Mouse (Mus musculus) intestine, embryonic 14.5 days (tissue): ENCODE measurements around the gene Vstm2b. TPM values are rescaled to one million over a fixed set of nuclear protein-coding genes. Genes with fewer than 3 reads are reported as not detected.

Experiments
- ATAC-seq: fragments of 200-750 bp; cut with Nextera tagmentation; replicated peaks from 2 replicates; pipeline ENCODE4 v1.8.0; 2017; ENCODE audit warnings: low read depth, moderate number of reproducible peaks, moderate TSS enrichment, moderate library complexity; ENCODE audit not compliant: low FRiP score, low TSS enrichment
- DNase-seq: peaks from one replicate; pipeline ENCODE4 v3.0.0-alpha.2; 2018; ENCODE audit warnings: low spot score
- H3K27ac ChIP-seq: fragments of 300-500 bp; sonication (generic); 2 replicates; pipeline ENCODE4 v1.5.1; 2014; ENCODE audit warnings: low read depth, mild to moderate bottlenecking, control low read depth
- H3K27me3 ChIP-seq: fragments of 300-500 bp; sonication (generic); replicated peaks from 2 replicates; pipeline ENCODE4 v1.6.1; 2014; ENCODE audit warnings: low read length, control low read depth; ENCODE audit not compliant: control insufficient read depth, insufficient read depth
- H3K36me3 ChIP-seq: fragments of 300-500 bp; sonication (generic); 2 replicates; pipeline ENCODE4 v1.6.1; 2014; ENCODE audit warnings: low read length, control low read depth; ENCODE audit not compliant: control insufficient read depth, insufficient read depth
- H3K4me1 ChIP-seq: fragments of 300-500 bp; sonication (generic); replicated peaks from 2 replicates; pipeline ENCODE4 v1.6.1; 2014; ENCODE audit warnings: low read length, control low read depth, mixed read lengths; ENCODE audit not compliant: control insufficient read depth, insufficient read depth
- H3K4me2 ChIP-seq: fragments of 300-500 bp; sonication (generic); 2 replicates; pipeline ENCODE4 v1.6.1; 2014; ENCODE audit warnings: low read length
- H3K4me3 ChIP-seq: fragments of 300-500 bp; sonication (generic); 2 replicates; pipeline ENCODE4 v1.5.1; 2014; ENCODE audit warnings: low read depth, low read length, control low read depth, mixed read lengths
- H3K9ac ChIP-seq: fragments of 300-500 bp; sonication (generic); 2 replicates; pipeline ENCODE4 v1.6.1; 2014; ENCODE audit warnings: mild to moderate bottlenecking, low read length
- H3K9me3 ChIP-seq: fragments of 300-500 bp; sonication (generic); 2 replicates; pipeline ENCODE4 v1.6.1; 2016; ENCODE audit warnings: low read length, control low read depth; ENCODE audit not compliant: control insufficient read depth
- WGBS: fragments of 180-500 bp; shearing (Covaris S2); extraction: QIAGEN DNeasy Blood & Tissue Kit; methylation state at CpG from one replicate; pipeline ENCODE4 v1.1.7; 2014; 5-methylcytosine and 5-hydroxymethylcytosine counted together
- polyA plus RNA-seq: library from polyadenylated mRNA; unstranded; fragments of >200 nt; fragmentation: Nextera tagmentation; extraction: Ambion mirVana; gene quantifications from 2 replicates; pipeline ENCODE4 v1.2.1, GENCODE M21; 2014

The Vstm2b gene
- polyA plus RNA-seq, 1 experiment from 2014 or later = 1.4 TPM

GRCm38 (mm10) chr7:40899376-40900265 is 1.5 kb downstream of the Vstm2b start:
- Histone ChIP-seq H3K36me3 (no peaks in the 10 kb centered on the region), H3K4me3 (peak overlapping the region; percentile 38), H3K27me3 (peaks cover 76% of the 10 kb centered on the region), H3K9me3 (no peaks in the 10 kb centered on the region), H3K27ac (no peak overlapping the region), H3K4me2 (peak overlapping the region; percentile 77), H3K9ac (peak overlapping the region; percentile 27; the same call in 1 of the 2 replicates), H3K4me1 (no peaks in the 10 kb centered on the region)
- DNase-seq = peak; percentile 73
- under 1% methylated on average over 60 of the region's 61 CpGs for WGBS
- ATAC-seq = no peak

- no peaks in the 10 kb centered on the region for H3K9me3 ChIP-seq
- H3K27me3 ChIP-seq = peaks cover 75% of the 10 kb centered on the region
- 0 out of 2 replicates have a peak overlapping the region, but pooled peaks have one; percentile 2 for H3K4me3 ChIP-seq
- under 1% methylated on average over 16 of the region's 16 CpGs for WGBS
- H3K4me1 ChIP-seq = no peaks in the 10 kb centered on the region
- no peaks in the 10 kb centered on the region for H3K36me3 ChIP-seq
- peak; percentile 75 for DNase-seq
- no peak overlapping the region for H3K4me2 ChIP-seq
- H3K9ac ChIP-seq = no peak overlapping the region
- ATAC-seq = peak; percentile 72; the same call in 1 of the 2 replicates
- H3K27ac ChIP-seq = no peak overlapping the region
Measured at GRCm38 (mm10) chr7:40901201-40901600, 3.1 kb downstream of the Vstm2b start.

- Histone ChIP-seq H3K9me3 (no peaks in the 10 kb centered on the region), H3K4me3 (no peak overlapping the region), H3K36me3 (no peaks in the 10 kb centered on the region), H3K4me1 (no peaks in the 10 kb centered on the region), H3K27ac (no peak overlapping the region), H3K9ac (no peak overlapping the region), H3K4me2 (peak overlapping the region; percentile 22; the same call in 1 of the 2 replicates), H3K27me3 (peaks cover 62% of the 10 kb centered on the region)
- ATAC-seq (no peak), DNase-seq (peak; percentile 53)
- 9% methylated on average over 28 of the region's 28 CpGs for WGBS
Measured at GRCm38 (mm10) chr7:40902506-40902905, 4.4 kb downstream of the Vstm2b start.

- ATAC-seq = no peak
- H3K9ac ChIP-seq = no peak overlapping the region
Measured at GRCm38 (mm10) chr7:40906484-40906883, 8.4 kb downstream of the Vstm2b start.

GRCm38 (mm10) chr7:40916761-40917160 is 18.6 kb downstream of the Vstm2b start:
- no peak overlapping the region for H3K9ac ChIP-seq
- no peak for ATAC-seq
- no peak overlapping the region for H3K27ac ChIP-seq

More at GRCm38 (mm10) chr7:40906484-40906883, 8.4 kb downstream of the Vstm2b start:
- WGBS = 85% methylated on average over 1 of the region's 1 CpGs
- Histone ChIP-seq H3K9me3 (no peaks in the 10 kb centered on the region), H3K27ac (no peak overlapping the region), H3K36me3 (no peaks in the 10 kb centered on the region), H3K4me3 (no peak overlapping the region), H3K4me1 (no peaks in the 10 kb centered on the region), H3K27me3 (peaks cover 24% of the 10 kb centered on the region), H3K4me2 (no peak overlapping the region)
- no peak for DNase-seq

GRCm38 (mm10) chr7:40920118-40920517 is 22.0 kb downstream of the Vstm2b start:
- WGBS = 92% methylated on average over 2 of the region's 2 CpGs
- no peaks in the 10 kb centered on the region for H3K9me3 ChIP-seq
- no peak overlapping the region for H3K4me3 ChIP-seq
- ATAC-seq = no peak
- H3K27me3 ChIP-seq = no peaks in the 10 kb centered on the region
- no peaks in the 10 kb centered on the region for H3K4me1 ChIP-seq
- H3K36me3 ChIP-seq = no peaks in the 10 kb centered on the region
- H3K27ac ChIP-seq = no peak overlapping the region
- no peak overlapping the region for H3K9ac ChIP-seq
- no peak for DNase-seq
- no peak overlapping the region for H3K4me2 ChIP-seq

More at GRCm38 (mm10) chr7:40916761-40917160, 18.6 kb downstream of the Vstm2b start:
- H3K4me3 ChIP-seq = no peak overlapping the region
- no peaks in the 10 kb centered on the region for H3K4me1 ChIP-seq
- WGBS = 83% methylated on average over 3 of the region's 3 CpGs
- no peaks in the 10 kb centered on the region for H3K27me3 ChIP-seq
- DNase-seq = no peak
- no peaks in the 10 kb centered on the region for H3K36me3 ChIP-seq
- H3K4me2 ChIP-seq = no peak overlapping the region
- no peaks in the 10 kb centered on the region for H3K9me3 ChIP-seq

GRCm38 (mm10) chr7:40921281-40921680 is 23.2 kb downstream of the Vstm2b start:
- DNase-seq (no peak), ATAC-seq (no peak)
- Histone ChIP-seq H3K4me3 (no peak overlapping the region), H3K9me3 (no peaks in the 10 kb centered on the region), H3K27me3 (no peaks in the 10 kb centered on the region), H3K27ac (no peak overlapping the region), H3K36me3 (no peaks in the 10 kb centered on the region), H3K4me2 (no peak overlapping the region), H3K4me1 (no peaks in the 10 kb centered on the region), H3K9ac (no peak overlapping the region)
- 83% methylated on average over 6 of the region's 6 CpGs for WGBS

- H3K4me2 ChIP-seq = no peak overlapping the region
- DNase-seq (no peak), ATAC-seq (no peak)
- H3K27me3 ChIP-seq = no peaks in the 10 kb centered on the region
- no peak overlapping the region for H3K9ac ChIP-seq
- H3K9me3 ChIP-seq = no peaks in the 10 kb centered on the region
- 81% methylated on average over 4 of the region's 4 CpGs for WGBS
- no peaks in the 10 kb centered on the region for H3K4me1 ChIP-seq
- no peak overlapping the region for H3K4me3 ChIP-seq
- no peak overlapping the region for H3K27ac ChIP-seq
- no peaks in the 10 kb centered on the region for H3K36me3 ChIP-seq
Measured at GRCm38 (mm10) chr7:40922871-40923270, 24.7 kb downstream of the Vstm2b start.
